Mouse (Mus musculus) megakaryocyte, adult 5-6 weeks (primary cell): ENCODE results near the gene Olfr1160. TPM values are rescaled to one million over a fixed set of nuclear protein-coding genes. Genes with fewer than 3 reads are reported as not detected.
"Not testable (repeated sequence)": the region's sequence is repeated elsewhere in the genome, so short reads cannot be mapped to it uniquely, and the experiment has no call there.

ENCODE experiments used
- ATAC-seq: 2 replicates; pipeline ENCODE4 v1.8.0; 2016; ENCODE audit warnings: mild to moderate bottlenecking, inconsistent platforms; ENCODE audit not compliant: poor library complexity, severe bottlenecking
- total RNA-seq, 2 experiments: library from RNA; stranded (forward) in 1 of 2; stranded (reverse) in 1 of 2; fragments of 153-499, 151-499 nt in 1 of 2; fragments of 221-1000, 200-1000 nt in 1 of 2; gene quantifications; 2 replicates each; pipeline versions ENCODE4 v1.2.3 to v1.2.4; 2015 to 2017

Olfr1160 gene
- total RNA-seq (2015) (not detected in 2 replicates), total RNA-seq (2017) (not detected in 2 replicates)

DNA sequence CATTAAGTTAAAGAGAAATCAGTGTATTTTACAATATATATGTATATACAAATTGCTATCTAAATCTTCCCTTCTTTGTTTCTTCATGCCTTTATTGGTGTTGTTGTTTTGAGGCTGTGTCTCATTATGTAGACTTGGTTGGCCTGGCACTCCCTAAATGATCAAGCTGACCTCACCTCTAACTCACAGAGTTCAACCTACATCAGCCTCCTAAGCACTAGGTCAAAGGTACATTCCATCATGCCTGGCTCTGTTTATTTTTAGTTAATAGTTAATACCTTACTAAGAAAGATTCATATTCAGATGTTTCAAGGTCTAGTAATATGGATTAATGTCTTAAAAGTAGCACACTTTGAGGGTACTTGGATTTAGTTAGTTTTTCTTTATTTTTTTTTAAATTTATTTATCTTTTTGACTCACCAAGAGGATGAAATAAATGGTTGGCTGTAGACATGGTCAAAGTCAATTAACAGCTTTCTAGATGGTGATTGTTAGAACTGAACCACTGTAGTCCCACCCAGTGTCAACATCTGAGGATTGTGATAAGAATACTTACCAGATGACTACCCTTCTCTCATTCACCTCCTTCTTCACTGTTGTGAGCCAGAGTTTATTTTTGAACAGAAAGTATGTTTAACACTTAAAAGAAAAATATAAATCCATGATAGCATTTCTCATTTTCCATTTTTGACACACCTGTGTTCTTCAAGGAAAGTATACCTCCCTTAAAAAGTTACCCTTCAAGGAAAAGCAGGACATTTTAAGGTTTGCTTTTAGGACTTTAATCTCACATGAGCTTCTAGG is at the start of gene Olfr1160:
Olfr1160 (minus strand) TSS at position 754 of the 804 bp plus-strand sequence.
- no peak for ATAC-seq

DNA sequence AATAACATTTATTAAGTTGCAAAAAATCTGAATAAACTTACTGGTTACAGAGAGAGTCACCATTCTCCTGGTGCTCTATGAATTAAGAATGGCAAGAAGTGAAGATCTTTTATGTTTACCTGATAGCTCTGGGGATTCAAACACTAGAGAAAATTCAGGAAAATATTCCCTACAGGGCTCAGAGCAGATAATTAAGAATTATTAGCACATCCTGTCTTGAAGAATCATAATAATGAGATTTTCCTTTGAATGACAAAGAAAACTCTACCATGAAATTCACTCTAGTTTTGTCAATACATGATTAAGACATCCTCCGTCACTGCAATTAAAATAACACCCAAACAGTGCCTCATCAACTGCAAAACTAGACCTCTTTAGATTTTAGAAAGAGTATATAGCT is 43.0 kb upstream of the Olfr1160 start, which contains the start of gene Olfr1162:
Olfr1162 (minus strand) TSS at position 101 of the 400 bp plus-strand sequence.
- no peak for ATAC-seq

DNA sequence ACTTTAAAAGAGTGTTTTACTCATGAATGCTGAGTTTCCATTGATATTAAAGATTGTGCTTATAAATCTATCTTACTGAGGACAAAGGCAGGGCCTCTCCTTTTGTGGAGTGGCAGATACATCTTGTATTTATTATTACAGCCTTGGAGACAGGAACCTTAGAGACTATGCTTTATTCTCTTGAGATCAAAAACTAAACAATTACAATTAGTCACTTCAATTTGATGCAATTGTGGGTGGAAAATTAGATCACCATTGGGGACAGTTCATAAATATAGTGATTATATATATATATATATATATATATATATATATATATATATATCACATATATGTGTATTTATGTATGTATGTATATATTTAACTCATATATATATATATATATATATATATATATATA is 29.5 kb upstream of the Olfr1160 start, which contains the start of gene Olfr73:
Olfr73 (minus strand) TSS at position 101 of the 400 bp plus-strand sequence.
- no peak for ATAC-seq

DNA sequence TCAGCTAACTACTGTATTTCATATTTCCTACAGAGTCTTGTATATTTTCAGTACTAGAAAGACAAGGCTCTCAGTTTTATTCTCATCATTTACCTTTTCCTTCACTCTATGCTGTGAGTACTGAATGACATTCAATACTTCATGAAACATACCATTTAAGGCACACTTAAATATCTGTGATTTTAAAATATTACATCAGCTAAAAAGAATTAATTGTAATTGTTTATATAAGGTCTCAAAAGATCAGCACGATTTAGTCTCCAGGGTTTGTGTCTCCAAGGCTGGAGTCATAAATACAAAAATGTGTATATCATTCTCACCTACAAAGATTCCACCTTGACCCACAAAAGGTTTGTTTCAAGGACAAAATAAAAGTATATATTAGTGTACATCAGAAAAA is 14.4 kb upstream of the Olfr1160 start, which contains the start of gene Olfr1161:
Olfr1161 (plus strand) TSS at position 301 of the 400 bp plus-strand sequence.
- not testable (repeated sequence) for ATAC-seq

DNA sequence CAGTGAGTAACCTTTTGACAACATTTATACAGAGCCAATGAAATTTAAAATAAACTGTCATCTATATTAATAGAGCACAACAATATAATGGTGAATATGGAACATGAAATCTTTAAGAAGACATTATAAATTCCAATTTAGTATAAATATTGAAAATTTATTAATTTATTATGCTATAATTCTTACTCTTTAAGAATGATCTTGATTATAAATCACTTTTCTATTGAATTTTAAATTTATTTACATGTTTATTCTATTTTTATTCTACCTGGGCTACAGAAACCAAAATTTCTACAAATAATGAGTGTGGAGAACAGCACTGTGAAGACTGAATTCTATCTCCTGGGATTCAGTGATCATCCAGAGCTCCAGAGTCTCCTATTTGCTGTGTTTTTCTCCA is 18.3 kb downstream of the Olfr1160 start, which contains the start of gene Olfr1158:
Olfr1158 (plus strand) TSS at position 301 of the 400 bp plus-strand sequence.
- no peak for ATAC-seq

DNA sequence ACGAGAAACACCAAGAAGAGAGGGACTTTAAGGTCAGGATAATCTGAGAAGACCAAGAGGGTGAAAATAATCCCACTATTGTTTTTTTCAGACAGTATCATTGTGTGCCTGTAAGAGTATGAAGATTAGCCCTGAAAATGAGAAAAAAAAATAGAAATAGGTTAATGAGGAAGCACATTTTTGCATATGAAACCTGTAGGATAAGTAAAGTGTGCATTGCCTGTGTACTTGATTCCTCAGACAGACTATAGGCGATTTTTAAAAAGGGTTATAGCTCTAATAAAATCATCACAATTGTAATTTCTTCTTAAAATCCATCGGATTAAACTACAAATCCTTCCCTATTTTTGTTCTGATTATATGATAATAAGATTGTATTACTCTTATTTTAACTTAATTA is 33.5 kb downstream of the Olfr1160 start, which contains the start of gene Olfr74:
Olfr74 (minus strand) TSS at position 101 of the 400 bp plus-strand sequence.
- ATAC-seq = no peak

DNA sequence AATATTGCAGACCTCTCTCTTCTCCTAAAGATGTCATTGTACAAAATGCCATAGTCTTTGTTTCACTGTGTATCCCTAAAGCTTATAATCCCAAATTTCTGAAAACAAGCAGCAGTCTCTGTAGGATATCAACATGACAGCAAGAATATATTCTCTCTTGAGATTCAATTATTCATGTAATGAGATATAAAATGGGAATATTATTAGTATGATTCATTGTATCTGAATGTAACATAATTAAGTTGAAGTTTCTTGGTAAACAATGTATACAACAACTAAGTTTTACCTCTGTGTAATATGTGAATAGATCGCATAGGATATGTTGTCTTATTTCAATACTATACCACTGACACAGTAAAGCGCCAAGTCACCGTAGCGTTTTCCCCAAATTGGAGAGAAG is 39.9 kb downstream of the Olfr1160 start, which contains the start of gene Olfr1157:
Olfr1157 (minus strand) TSS at position 101 of the 400 bp plus-strand sequence.
- no peak for ATAC-seq

DNA sequence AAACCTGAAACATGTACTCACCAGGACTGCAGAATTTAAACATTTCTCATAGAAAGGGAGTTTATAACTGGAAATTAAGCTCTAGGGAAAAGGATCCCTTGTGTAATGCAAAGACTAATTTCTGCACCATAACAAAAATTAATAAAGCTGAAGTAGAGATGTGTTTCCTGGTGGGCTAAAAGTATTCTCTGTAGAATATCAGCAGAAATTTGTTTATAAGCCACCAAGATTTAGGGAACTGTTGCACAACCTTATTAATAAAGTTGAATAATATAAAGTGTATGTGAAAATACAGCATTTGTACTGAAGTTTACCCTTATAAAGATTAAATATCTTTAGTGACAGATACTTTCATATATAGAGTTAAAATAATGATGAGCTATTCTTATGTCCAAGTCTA is 55.1 kb downstream of the Olfr1160 start, which contains the start of gene Olfr1156:
Olfr1156 (minus strand) TSS at position 101 of the 400 bp plus-strand sequence.
- no peak for ATAC-seq

Other genes starting within 250 kb of the Olfr1160 start
- gene Olfr152, start 228.8 kb downstream of the Olfr1160 start, total RNA-seq (2015) = not detected in 2 replicates
- gene Olfr152, start 228.8 kb downstream of the Olfr1160 start, total RNA-seq (2017) = not detected in 2 replicates
- gene Olfr1143, start 207.7 kb downstream of the Olfr1160 start, total RNA-seq (2015) = not detected in 2 replicates
- gene Olfr1143, start 207.7 kb downstream of the Olfr1160 start, total RNA-seq (2017) = not detected in 2 replicates
- not detected in 2 replicates for gene Olfr1145, start 198.4 kb downstream of the Olfr1160 start, total RNA-seq (2015)
- not detected in 2 replicates for gene Olfr1145, start 198.4 kb downstream of the Olfr1160 start, total RNA-seq (2017)
- not detected in 2 replicates for gene Olfr1148, start 177.7 kb downstream of the Olfr1160 start, total RNA-seq (2015)
- not detected in 2 replicates for gene Olfr1148, start 177.7 kb downstream of the Olfr1160 start, total RNA-seq (2017)
- not detected in 2 replicates for gene Olfr1150-ps1, start 164.3 kb downstream of the Olfr1160 start, total RNA-seq (2015)
- gene Olfr1150-ps1, start 164.3 kb downstream of the Olfr1160 start, total RNA-seq (2017) = not detected in 2 replicates
- gene Olfr1151, start 152.4 kb downstream of the Olfr1160 start, total RNA-seq (2015) = not detected in 2 replicates
- gene Olfr1151, start 152.4 kb downstream of the Olfr1160 start, total RNA-seq (2017) = not detected in 2 replicates
- gene Olfr1152, start 141.8 kb downstream of the Olfr1160 start, total RNA-seq (2015) = not detected in 2 replicates
- gene Olfr1152, start 141.8 kb downstream of the Olfr1160 start, total RNA-seq (2017) = not detected in 2 replicates
- not detected in 2 replicates for gene Olfr1153, start 113.3 kb downstream of the Olfr1160 start, total RNA-seq (2015)
- gene Olfr1153, start 113.3 kb downstream of the Olfr1160 start, total RNA-seq (2017) = not detected in 2 replicates
- gene Olfr1154, start 103.1 kb downstream of the Olfr1160 start, total RNA-seq (2015) = not detected in 2 replicates
- gene Olfr1154, start 103.1 kb downstream of the Olfr1160 start, total RNA-seq (2017) = not detected in 2 replicates
- not detected in 2 replicates for gene Olfr1155, start 63.1 kb downstream of the Olfr1160 start, total RNA-seq (2015)
- gene Olfr1155, start 63.1 kb downstream of the Olfr1160 start, total RNA-seq (2017) = not detected in 2 replicates
- not detected in 2 replicates for gene Olfr1156, start 55.2 kb downstream of the Olfr1160 start, total RNA-seq (2015)
- not detected in 2 replicates for gene Olfr1156, start 55.2 kb downstream of the Olfr1160 start, total RNA-seq (2017)
- gene Olfr1157, start 40.0 kb downstream of the Olfr1160 start, total RNA-seq (2015) = not detected in 2 replicates
- not detected in 2 replicates for gene Olfr1157, start 40.0 kb downstream of the Olfr1160 start, total RNA-seq (2017)
- not detected in 2 replicates for gene Olfr74, start 33.6 kb downstream of the Olfr1160 start, total RNA-seq (2015)
- not detected in 2 replicates for gene Olfr74, start 33.6 kb downstream of the Olfr1160 start, total RNA-seq (2017)
- not detected in 2 replicates for gene Olfr1158, start 18.2 kb downstream of the Olfr1160 start, total RNA-seq (2015)
- not detected in 2 replicates for gene Olfr1158, start 18.2 kb downstream of the Olfr1160 start, total RNA-seq (2017)
- gene Olfr1161, start 14.5 kb upstream of the Olfr1160 start, total RNA-seq (2015) = not detected in 2 replicates
- gene Olfr1161, start 14.5 kb upstream of the Olfr1160 start, total RNA-seq (2017) = not detected in 2 replicates
- gene Olfr73, start 29.4 kb upstream of the Olfr1160 start, total RNA-seq (2015) = not detected in 2 replicates
- not detected in 2 replicates for gene Olfr73, start 29.4 kb upstream of the Olfr1160 start, total RNA-seq (2017)
- gene Olfr1162, start 42.9 kb upstream of the Olfr1160 start, total RNA-seq (2015) = not detected in 2 replicates
- not detected in 2 replicates for gene Olfr1162, start 42.9 kb upstream of the Olfr1160 start, total RNA-seq (2017)
- not detected in 2 replicates for gene Olfr1163, start 63.6 kb upstream of the Olfr1160 start, total RNA-seq (2015)
- gene Olfr1163, start 63.6 kb upstream of the Olfr1160 start, total RNA-seq (2017) = not detected in 2 replicates
- not detected in 2 replicates for gene Olfr1164, start 85.7 kb upstream of the Olfr1160 start, total RNA-seq (2015)
- not detected in 2 replicates for gene Olfr1164, start 85.7 kb upstream of the Olfr1160 start, total RNA-seq (2017)
- not detected in 2 replicates for gene Olfr1166, start 120.0 kb upstream of the Olfr1160 start, total RNA-seq (2015)
- gene Olfr1166, start 120.0 kb upstream of the Olfr1160 start, total RNA-seq (2017) = not detected in 2 replicates
- not detected in 2 replicates for gene Olfr1167, start 146.9 kb upstream of the Olfr1160 start, total RNA-seq (2015)
- gene Olfr1167, start 146.9 kb upstream of the Olfr1160 start, total RNA-seq (2017) = 0.04 TPM in 1 of 2 replicates, not detected in the other
- gene Olfr1168, start 173.6 kb upstream of the Olfr1160 start, total RNA-seq (2015) = not detected in 2 replicates
- not detected in 2 replicates for gene Olfr1168, start 173.6 kb upstream of the Olfr1160 start, total RNA-seq (2017)
- gene Olfr1170, start 220.1 kb upstream of the Olfr1160 start, total RNA-seq (2015) = not detected in 2 replicates
- gene Olfr1170, start 220.1 kb upstream of the Olfr1160 start, total RNA-seq (2017) = not detected in 2 replicates